Mouse (Mus musculus): ENCODE measurements around the gene Cntn1. TPM values are rescaled to one million over a fixed set of nuclear protein-coding genes. Genes with fewer than 3 reads are reported as not detected.

Cntn1 gene
- polyA plus RNA-seq, 1 experiment from 2014 or later: 3.3 TPM

DNA sequence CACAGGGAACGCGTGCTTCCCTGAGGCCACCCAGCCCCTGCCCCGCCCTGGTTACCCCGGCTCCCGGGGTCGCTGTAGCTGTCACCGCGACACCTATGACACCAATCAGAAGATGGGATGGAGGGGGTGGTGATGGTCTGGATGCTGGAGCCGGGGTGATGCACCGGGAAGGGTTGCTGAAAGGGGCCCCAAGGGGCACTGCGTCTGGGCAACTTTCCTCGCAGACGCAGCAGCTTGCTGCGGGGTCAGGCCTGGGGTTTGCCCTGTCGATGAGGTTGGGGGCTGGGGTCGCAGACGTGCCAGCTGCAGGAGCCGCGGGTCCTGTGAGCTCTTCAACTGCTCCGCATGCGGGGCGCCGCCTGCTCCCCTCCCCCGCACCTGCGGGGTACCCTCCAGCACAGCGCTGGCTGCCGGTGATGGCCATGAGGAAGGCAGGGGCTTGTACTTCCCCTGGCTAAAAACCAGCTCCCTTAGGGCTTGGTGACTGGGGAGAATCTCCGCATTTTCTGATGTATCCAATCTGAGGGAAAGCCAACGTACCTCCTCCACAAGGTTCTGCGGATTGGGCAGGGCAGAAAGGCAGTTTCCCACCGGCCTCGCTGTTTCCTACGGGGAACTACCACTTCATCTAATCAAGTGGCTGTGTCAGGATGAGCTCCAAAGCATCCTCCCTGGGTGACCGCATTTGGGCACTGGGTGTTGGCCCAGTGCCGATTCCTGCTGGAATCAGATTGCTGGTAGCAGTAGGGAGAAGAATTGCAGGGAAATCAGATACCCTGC is 578 bp downstream of the Cntn1 start:
- DNase-seq (ENCODE audit: low spot score) (peak; percentile 13), ATAC-seq (replicated peaks; ENCODE audit: insufficient number of reproducible peaks, low FRiP score, low TSS enrichment, low read depth) (no peak; the same call in 1 of the 2 replicates)
- Histone ChIP-seq H3K27me3 (ENCODE audit: control insufficient read depth, insufficient read depth, low read length) (no peaks in the 10 kb centered on the region; the same call in 1 of the 2 replicates), H3K27ac (replicated peaks; ENCODE audit: low read depth, low read length) (no peak overlapping the region), H3K4me1 (ENCODE audit: control insufficient read depth, insufficient read depth, low read length) (no peaks in the 10 kb centered on the region; the same call in 1 of the 2 replicates), H3K4me3 (ENCODE audit: low read depth, low read length) (peak overlapping the region; percentile 53), H3K9ac (replicated peaks; ENCODE audit: low read length) (peak overlapping the region; percentile 37), H3K4me2 (ENCODE audit: low read depth, low read length) (peak overlapping the region; percentile 98), H3K9me3 (replicated peaks; ENCODE audit: control insufficient read depth, low read length) (no peaks in the 10 kb centered on the region), H3K36me3 (replicated peaks; ENCODE audit: control insufficient read depth, insufficient read depth, low read depth, low read length) (no peaks in the 10 kb centered on the region)
- under 1% methylated on average over 35 of the region's 35 CpGs for WGBS

DNA sequence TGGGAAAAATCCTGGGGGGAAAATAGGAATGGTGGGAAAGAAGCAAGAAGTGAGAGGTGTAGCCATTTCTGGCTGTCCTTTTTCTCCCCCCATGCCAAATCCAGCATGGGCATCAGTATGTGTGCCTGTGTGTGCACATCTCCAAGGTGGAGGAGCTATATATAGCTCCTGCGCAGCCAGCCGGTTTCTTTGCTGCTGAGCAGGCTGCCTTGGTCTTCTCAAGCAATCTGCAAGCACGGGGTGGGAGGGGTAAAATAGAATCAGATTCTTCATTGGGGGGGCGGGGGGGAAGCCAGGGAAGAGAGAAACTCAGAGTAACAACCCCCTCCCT is 1.1 kb downstream of the Cntn1 start:
- WGBS: 12% methylated on average over 4 of the region's 4 CpGs
- no peaks in the 10 kb centered on the region; the same call in 1 of the 2 replicates for H3K4me1 ChIP-seq (ENCODE audit: control insufficient read depth, insufficient read depth, low read length)
- no peaks in the 10 kb centered on the region for H3K36me3 ChIP-seq (replicated peaks; ENCODE audit: control insufficient read depth, insufficient read depth, low read depth, low read length)
- DNase-seq (ENCODE audit: low spot score): no peak
- no peak overlapping the region; the same call in 1 of the 2 replicates for H3K9ac ChIP-seq (replicated peaks; ENCODE audit: low read length)
- H3K4me3 ChIP-seq (ENCODE audit: low read depth, low read length): peak overlapping the region; percentile 53
- no peak overlapping the region for H3K27ac ChIP-seq (replicated peaks; ENCODE audit: low read depth, low read length)
- ATAC-seq (replicated peaks; ENCODE audit: insufficient number of reproducible peaks, low FRiP score, low TSS enrichment, low read depth): no peak
- H3K9me3 ChIP-seq (replicated peaks; ENCODE audit: control insufficient read depth, low read length): no peaks in the 10 kb centered on the region
- peak overlapping the region; percentile 98 for H3K4me2 ChIP-seq (ENCODE audit: low read depth, low read length)
- no peaks in the 10 kb centered on the region; the same call in 1 of the 2 replicates for H3K27me3 ChIP-seq (ENCODE audit: control insufficient read depth, insufficient read depth, low read length)

- Histone ChIP-seq H3K27me3 (ENCODE audit: control insufficient read depth, insufficient read depth, low read length) (no peaks in the 10 kb centered on the region), H3K36me3 (replicated peaks; ENCODE audit: control insufficient read depth, insufficient read depth, low read depth, low read length) (no peaks in the 10 kb centered on the region), H3K9me3 (replicated peaks; ENCODE audit: control insufficient read depth, low read length) (no peaks in the 10 kb centered on the region), H3K4me2 (ENCODE audit: low read depth, low read length) (no peak overlapping the region), H3K9ac (replicated peaks; ENCODE audit: low read length) (no peak overlapping the region), H3K4me1 (ENCODE audit: control insufficient read depth, insufficient read depth, low read length) (no peaks in the 10 kb centered on the region), H3K27ac (replicated peaks; ENCODE audit: low read depth, low read length) (no peak overlapping the region), H3K4me3 (ENCODE audit: low read depth, low read length) (no peak overlapping the region)
- ATAC-seq (replicated peaks; ENCODE audit: insufficient number of reproducible peaks, low FRiP score, low TSS enrichment, low read depth) (no peak), DNase-seq (ENCODE audit: low spot score) (no peak)
- 93% methylated on average over 5 of the region's 5 CpGs for WGBS
Observed at GRCm38 (mm10) chr15:92057553-92057952, 6.6 kb downstream of the Cntn1 start.

DNA sequence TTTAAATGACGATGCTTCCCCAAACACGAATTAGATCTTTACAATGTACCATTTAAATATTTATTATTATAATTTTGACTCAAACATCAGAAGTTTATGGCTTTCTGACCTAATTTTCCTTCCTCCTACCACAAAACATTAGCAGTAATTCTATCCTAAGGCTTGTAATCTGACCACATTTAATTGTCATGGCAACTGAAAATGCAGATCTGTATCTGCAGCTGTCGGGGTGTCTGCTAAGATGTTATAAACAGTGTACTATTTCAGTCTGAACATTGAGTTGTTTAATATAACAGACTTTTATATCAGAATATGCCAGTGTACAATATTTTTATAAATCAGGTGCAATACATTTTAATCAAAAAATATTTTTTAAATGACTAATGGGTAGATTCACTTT is 10.0 kb downstream of the Cntn1 start:
- H3K4me2 ChIP-seq (ENCODE audit: low read depth, low read length): no peak overlapping the region
- ATAC-seq (replicated peaks; ENCODE audit: insufficient number of reproducible peaks, low FRiP score, low TSS enrichment, low read depth): no peak
- peak; percentile 51 for DNase-seq (ENCODE audit: low spot score)
- no peaks in the 10 kb centered on the region for H3K36me3 ChIP-seq (replicated peaks; ENCODE audit: control insufficient read depth, insufficient read depth, low read depth, low read length)
- no peak overlapping the region for H3K4me3 ChIP-seq (ENCODE audit: low read depth, low read length)
- 62% methylated on average over 3 of the region's 3 CpGs for WGBS
- H3K27ac ChIP-seq (replicated peaks; ENCODE audit: low read depth, low read length): no peak overlapping the region
- H3K9me3 ChIP-seq (replicated peaks; ENCODE audit: control insufficient read depth, low read length): no peaks in the 10 kb centered on the region
- H3K9ac ChIP-seq (replicated peaks; ENCODE audit: low read length): no peak overlapping the region
- H3K4me1 ChIP-seq (ENCODE audit: control insufficient read depth, insufficient read depth, low read length): no peaks in the 10 kb centered on the region
- H3K27me3 ChIP-seq (ENCODE audit: control insufficient read depth, insufficient read depth, low read length): no peaks in the 10 kb centered on the region

- Histone ChIP-seq H3K36me3 (replicated peaks; ENCODE audit: control insufficient read depth, insufficient read depth, low read depth, low read length) (no peaks in the 10 kb centered on the region), H3K9me3 (replicated peaks; ENCODE audit: control insufficient read depth, low read length) (no peaks in the 10 kb centered on the region), H3K4me1 (ENCODE audit: control insufficient read depth, insufficient read depth, low read length) (no peaks in the 10 kb centered on the region), H3K9ac (replicated peaks; ENCODE audit: low read length) (no peak overlapping the region), H3K27me3 (ENCODE audit: control insufficient read depth, insufficient read depth, low read length) (no peaks in the 10 kb centered on the region), H3K27ac (replicated peaks; ENCODE audit: low read depth, low read length) (no peak overlapping the region), H3K4me2 (ENCODE audit: low read depth, low read length) (no peak overlapping the region), H3K4me3 (ENCODE audit: low read depth, low read length) (no peak overlapping the region)
- 75% methylated on average over 3 of the region's 3 CpGs for WGBS
- DNase-seq (ENCODE audit: low spot score) (no peak), ATAC-seq (replicated peaks; ENCODE audit: insufficient number of reproducible peaks, low FRiP score, low TSS enrichment, low read depth) (no peak)
Observed at GRCm38 (mm10) chr15:92079416-92079815, 28.5 kb downstream of the Cntn1 start.

GRCm38 (mm10) chr15:92085876-92086275 is 34.9 kb downstream of the Cntn1 start:
- H3K9ac ChIP-seq (replicated peaks; ENCODE audit: low read length): no peak overlapping the region
- 59% methylated on average over 1 of the region's 1 CpGs for WGBS
- no peaks in the 10 kb centered on the region for H3K4me1 ChIP-seq (ENCODE audit: control insufficient read depth, insufficient read depth, low read length)
- no peak overlapping the region for H3K27ac ChIP-seq (replicated peaks; ENCODE audit: low read depth, low read length)
- no peaks in the 10 kb centered on the region for H3K9me3 ChIP-seq (replicated peaks; ENCODE audit: control insufficient read depth, low read length)
- H3K36me3 ChIP-seq (replicated peaks; ENCODE audit: control insufficient read depth, insufficient read depth, low read depth, low read length): no peaks in the 10 kb centered on the region
- DNase-seq (ENCODE audit: low spot score) (no peak), ATAC-seq (replicated peaks; ENCODE audit: insufficient number of reproducible peaks, low FRiP score, low TSS enrichment, low read depth) (no peak)
- H3K4me2 ChIP-seq (ENCODE audit: low read depth, low read length): no peak overlapping the region
- no peaks in the 10 kb centered on the region for H3K27me3 ChIP-seq (ENCODE audit: control insufficient read depth, insufficient read depth, low read length)
- H3K4me3 ChIP-seq (ENCODE audit: low read depth, low read length): no peak overlapping the region

DNA sequence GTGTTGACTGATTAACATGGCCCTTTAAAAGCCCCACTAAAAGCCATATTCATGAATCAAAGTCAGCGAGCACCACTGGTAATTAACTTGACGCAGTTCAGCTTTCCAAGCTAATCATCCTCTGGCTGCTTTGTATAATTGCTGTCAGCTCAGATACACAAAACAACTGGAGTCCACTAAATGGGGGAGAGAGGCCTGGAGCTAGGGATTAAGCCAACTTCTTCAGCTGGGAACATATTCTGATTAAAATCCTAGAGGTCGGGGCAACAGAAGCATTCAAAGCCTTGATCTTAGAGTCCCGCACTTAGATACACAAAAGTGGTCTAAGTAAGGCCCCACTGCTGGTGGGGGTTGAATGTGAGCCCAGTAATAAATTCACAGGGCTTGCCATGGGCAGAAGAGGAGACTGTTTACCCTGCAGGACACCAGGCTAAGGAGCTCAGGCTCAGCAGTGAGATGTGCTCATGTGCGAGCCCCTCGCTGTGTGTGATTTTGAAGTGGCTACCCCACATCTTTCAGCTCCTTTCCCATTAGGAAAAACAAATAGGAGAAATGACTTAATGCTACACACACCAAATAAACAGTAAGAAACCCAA is 36.8 kb downstream of the Cntn1 start:
- H3K4me2 ChIP-seq (ENCODE audit: low read depth, low read length): no peak overlapping the region
- no peaks in the 10 kb centered on the region for H3K36me3 ChIP-seq (replicated peaks; ENCODE audit: control insufficient read depth, insufficient read depth, low read depth, low read length)
- no peak overlapping the region for H3K4me3 ChIP-seq (ENCODE audit: low read depth, low read length)
- H3K9ac ChIP-seq (replicated peaks; ENCODE audit: low read length): no peak overlapping the region
- 39% methylated on average over 6 of the region's 6 CpGs for WGBS
- ATAC-seq (replicated peaks; ENCODE audit: insufficient number of reproducible peaks, low FRiP score, low TSS enrichment, low read depth) (no peak), DNase-seq (ENCODE audit: low spot score) (no peak)
- H3K9me3 ChIP-seq (replicated peaks; ENCODE audit: control insufficient read depth, low read length): no peaks in the 10 kb centered on the region
- H3K4me1 ChIP-seq (ENCODE audit: control insufficient read depth, insufficient read depth, low read length): no peaks in the 10 kb centered on the region
- H3K27ac ChIP-seq (replicated peaks; ENCODE audit: low read depth, low read length): no peak overlapping the region
- no peaks in the 10 kb centered on the region for H3K27me3 ChIP-seq (ENCODE audit: control insufficient read depth, insufficient read depth, low read length)

- Histone ChIP-seq H3K36me3 (replicated peaks; ENCODE audit: control insufficient read depth, insufficient read depth, low read depth, low read length) (no peaks in the 10 kb centered on the region), H3K4me3 (ENCODE audit: low read depth, low read length) (no peak overlapping the region), H3K9me3 (replicated peaks; ENCODE audit: control insufficient read depth, low read length) (no peaks in the 10 kb centered on the region), H3K9ac (replicated peaks; ENCODE audit: low read length) (no peak overlapping the region), H3K4me2 (ENCODE audit: low read depth, low read length) (no peak overlapping the region), H3K4me1 (ENCODE audit: control insufficient read depth, insufficient read depth, low read length) (no peaks in the 10 kb centered on the region), H3K27me3 (ENCODE audit: control insufficient read depth, insufficient read depth, low read length) (no peaks in the 10 kb centered on the region), H3K27ac (replicated peaks; ENCODE audit: low read depth, low read length) (no peak overlapping the region)
- no peak for DNase-seq (ENCODE audit: low spot score)
- 85% methylated on average over 6 of the region's 6 CpGs for WGBS
- no peak for ATAC-seq (replicated peaks; ENCODE audit: insufficient number of reproducible peaks, low FRiP score, low TSS enrichment, low read depth)
Observed at GRCm38 (mm10) chr15:92090787-92091186, 39.8 kb downstream of the Cntn1 start.
